In genomic region chrX:36803189-36803588, GRCm38 (mm10) we compare ENCODE assay signal across 16 mouse cellular contexts. TPM values are rescaled to one million over a fixed set of nuclear protein-coding genes. Genes with fewer than 3 reads are reported as not detected.
DNase-seq lines count a peak whose midpoint lies in the region; ATAC-seq and TF ChIP-seq lines count a peak whose summit lies in the region.
"Had no signal": no experiment of that assay in that cellular context is flagged by ENCODE, and none has a peak within 500 bp of the region (broad histone marks: within the 10 kb centered on the region; RNA-seq: fewer than 3 reads in every experiment).

No protein-coding gene starts in this region.

- no peak for TF ChIP-seq CTCF in thymus, adult 2 months (IDR thresholded peaks at IDR 0.05; ENCODE audit: borderline replicate concordance, control insufficient read depth, extremely low read depth, insufficient read depth, low read length, poor library complexity)

- H3K9ac ChIP-seq in heart, embryonic 11.5 days (ENCODE audit: low read depth, low read length), result no peak overlapping the region
- H3K9ac ChIP-seq: forebrain, embryonic 12.5 days; hindbrain, embryonic 15.5 days had no signal

- H3K4me2 ChIP-seq in heart, embryonic 11.5 days, result no peak overlapping the region
- H3K4me2 ChIP-seq: forebrain, embryonic 12.5 days; hindbrain, embryonic 15.5 days had no signal

- no peak for ATAC-seq in heart, embryonic 11.5 days (replicated peaks; ENCODE audit: insufficient number of reproducible peaks, low FRiP score, low TSS enrichment)

- no peaks in the 10 kb centered on the region for H3K27me3 ChIP-seq in thymus, adult 2 months (ENCODE audit: control insufficient read depth, insufficient read depth, low read length)
- H3K27me3 ChIP-seq in splenic B cell, adult 2 months (ENCODE audit: control insufficient read depth, insufficient read depth, low read length, poor library complexity, severe bottlenecking), result no peaks in the 10 kb centered on the region
- no peaks in the 10 kb centered on the region for H3K27me3 ChIP-seq in heart, embryonic 11.5 days (ENCODE audit: control insufficient read depth, insufficient read depth, low read length)
- H3K27me3 ChIP-seq: forebrain, embryonic 12.5 days; hindbrain, embryonic 15.5 days had no signal

- peak; percentile 8 for DNase-seq in thymus, adult 2 months
- no peak for DNase-seq in thymus, adult 18-20 months
- peak; percentile 32 for DNase-seq in splenic B cell, adult 2 months (ENCODE audit: low read depth, low spot score)
- no peak for DNase-seq in heart, postnatal 10 days
- DNase-seq in cerebellum, adult 18-20 months, result no peak
- DNase-seq: cerebellum, postnatal 14 days; gastrocnemius, postnatal 10 days; kidney, adult 18-20 months; kidney, postnatal 25 days; midbrain, embryonic 14.5 days had no signal

- WGBS in thymus, adult 2 months, result 13% methylated on average over 5 of the region's 5 CpGs
- WGBS in macrophage (ENCODE audit: missing documents), result 28% methylated on average over 5 of the region's 5 CpGs
- 68% methylated on average over 5 of the region's 5 CpGs for WGBS in heart, embryonic 11.5 days (ENCODE audit: insufficient replicate concordance)

- H3K9me3 ChIP-seq in heart, embryonic 11.5 days (replicated peaks; ENCODE audit: control insufficient read depth, low read length), result no peaks in the 10 kb centered on the region
- H3K9me3 ChIP-seq: forebrain, embryonic 12.5 days; G1E; hindbrain, embryonic 15.5 days had no signal

- H3K4me3 ChIP-seq in thymus, adult 2 months (ENCODE audit: control insufficient read depth, insufficient read depth, low read length), result no peak overlapping the region
- H3K4me3 ChIP-seq in macrophage (ENCODE audit: inconsistent target), result no peak overlapping the region
- H3K4me3 ChIP-seq in heart, embryonic 11.5 days (ENCODE audit: low read depth, low read length), result no peak overlapping the region
- H3K4me3 ChIP-seq: forebrain, embryonic 12.5 days; heart, adult 2 months; hindbrain, embryonic 15.5 days had no signal

- 0 out of 2 replicates have a peak, but pooled peaks cover 4% of the 10 kb centered on the region for H3K4me1 ChIP-seq in thymus, adult 2 months (replicated peaks; ENCODE audit: control insufficient read depth, insufficient read depth, low read length)
- H3K4me1 ChIP-seq in heart, embryonic 11.5 days (ENCODE audit: control insufficient read depth, insufficient read depth, low read length), result no peaks in the 10 kb centered on the region

- peak overlapping the region; percentile 7; the same call in 1 of the 2 replicates for H3K27ac ChIP-seq in thymus, adult 2 months (ENCODE audit: control insufficient read depth, insufficient read depth, low read length)
- H3K27ac ChIP-seq in macrophage, result peak overlapping the region; percentile 51
- H3K27ac ChIP-seq in heart, embryonic 11.5 days (ENCODE audit: low read depth, low read length), result no peak overlapping the region
- H3K27ac ChIP-seq: forebrain, embryonic 12.5 days; heart, adult 2 months; hindbrain, embryonic 15.5 days had no signal

- no peak for TF ChIP-seq POLR2A in thymus, adult 2 months (IDR thresholded peaks at IDR 0.05; ENCODE audit: control insufficient read depth, extremely low read depth, insufficient read depth, low read length, poor library complexity)

- intact Hi-C loops in heart, postnatal 10 days (cut with DNase I), result loop anchor here (10.0 kb wide), 1 partner anchor 158 kb away; the partner anchor contains the start of gene Akap17b

- H3K36me3 ChIP-seq in thymus, adult 2 months (ENCODE audit: control insufficient read depth, insufficient read depth, low read length), result peaks cover 1% of the 10 kb centered on the region
- no peaks in the 10 kb centered on the region for H3K36me3 ChIP-seq in macrophage (ENCODE audit: inconsistent target)
- H3K36me3 ChIP-seq in splenic B cell, adult 2 months (ENCODE audit: control insufficient read depth, insufficient read depth, low read length, poor library complexity, severe bottlenecking), result no peaks in the 10 kb centered on the region
- no peaks in the 10 kb centered on the region for H3K36me3 ChIP-seq in heart, embryonic 11.5 days (ENCODE audit: control insufficient read depth, insufficient read depth, low read length)
- H3K36me3 ChIP-seq: hindbrain, embryonic 15.5 days had no signal

- no peaks in the 10 kb centered on the region for H3K79me2 ChIP-seq in macrophage (ENCODE audit: inconsistent target)

RNA-seq across cellular contexts. Expression of gene Slc25a5, which starts 7.7 kb away (rescaled TPM):
- 920 and 977 TPM in 2 replicates for polyA plus RNA-seq in thymus, adult 2 months (2012; rRNA removed)
- 100 to 1,000 TPM in 10 of 26 experiments, 10 to 100 TPM in 16; 24.3 to 157 (median 76.6) TPM for total RNA-seq in macrophage (2018; cell fraction: chromatin; rRNA removed)
- total RNA-seq in macrophage (2018; cell fraction: cytosol; rRNA removed), result 100 to 1,000 TPM; 348 to 610 (median 464) TPM
- total RNA-seq in macrophage (2018; cell fraction: nucleus; rRNA removed), result 100 to 1,000 TPM in 19 of 26 experiments, 10 to 100 TPM in 7; 63.0 to 283 (median 148) TPM
- 248 to 697 TPM (median 593 TPM) in 3 replicates for polyA plus RNA-seq in macrophage (2018)
- polyA plus RNA-seq in heart, embryonic 11.5 days (2014; fragmentation: Nextera tagmentation; extraction: Ambion mirVana), result 1,149 and 1,243 TPM in 2 replicates
- 100 to 1,000 TPM; 708 to 807 TPM for total RNA-seq in heart, postnatal 10 days (2021)

RNA-seq across cellular contexts. Expression of gene Slc25a43, which starts 59.7 kb away (rescaled TPM):
- polyA plus RNA-seq in thymus, adult 2 months (2012; rRNA removed), result 1.6 and 2.2 TPM in 2 replicates
- total RNA-seq in macrophage (2018; cell fraction: chromatin; rRNA removed), result 10 to 100 TPM in 20 of 26 experiments, 1 to 10 TPM in 6; 3.1 to 36.7 (median 18.2) TPM
- total RNA-seq in macrophage (2018; cell fraction: cytosol; rRNA removed), result 10 to 100 TPM in 8 of 26 experiments, 1 to 10 TPM in 18; 3.8 to 11.6 (median 7.0) TPM
- total RNA-seq in macrophage (2018; cell fraction: nucleus; rRNA removed), result 10 to 100 TPM in 22 of 26 experiments, 1 to 10 TPM in 4; 3.4 to 28.2 (median 17.5) TPM
- polyA plus RNA-seq in macrophage (2018), result 4.7 to 7.4 TPM (median 6.4 TPM) in 3 replicates
- polyA plus RNA-seq in heart, embryonic 11.5 days (2014; fragmentation: Nextera tagmentation; extraction: Ambion mirVana), result 2.2 and 3.6 TPM in 2 replicates
- total RNA-seq in heart, postnatal 10 days (2021), result under 1 TPM; 0.30 to 0.60 TPM
- total RNA-seq: heart, adult 2 months had no signal
- polyA plus RNA-seq: G1E had no signal

Comparison
In these comparisons a context has a peak if more than half of its experiments do, and no peak if none do; other contexts are left out.
1. DNase-seq: peak in thymus, adult 2 months (single experiment) and splenic B cell, adult 2 months (single experiment); none in thymus, adult 18-20 months (0 of 2), heart, postnatal 10 days (0 of 2) and cerebellum, adult 18-20 months (0 of 2).